Mouse (Mus musculus): ENCODE results near the gene Slc4a1. TPM values are rescaled to one million over a fixed set of nuclear protein-coding genes. Genes with fewer than 3 reads are reported as not detected.
"Not testable (repeated sequence)": the region's sequence is repeated elsewhere in the genome, so short reads cannot be mapped to it uniquely, and the experiment has no call there.

Gene Slc4a1
- 0.24 and 1.2 TPM in 2 replicates for total RNA-seq (2014; rRNA removed)
- 0.50 and 0.68 TPM in 2 replicates for polyA plus RNA-seq (2015; fragmentation: Nextera tagmentation; extraction: Ambion mirVana)

DNA sequence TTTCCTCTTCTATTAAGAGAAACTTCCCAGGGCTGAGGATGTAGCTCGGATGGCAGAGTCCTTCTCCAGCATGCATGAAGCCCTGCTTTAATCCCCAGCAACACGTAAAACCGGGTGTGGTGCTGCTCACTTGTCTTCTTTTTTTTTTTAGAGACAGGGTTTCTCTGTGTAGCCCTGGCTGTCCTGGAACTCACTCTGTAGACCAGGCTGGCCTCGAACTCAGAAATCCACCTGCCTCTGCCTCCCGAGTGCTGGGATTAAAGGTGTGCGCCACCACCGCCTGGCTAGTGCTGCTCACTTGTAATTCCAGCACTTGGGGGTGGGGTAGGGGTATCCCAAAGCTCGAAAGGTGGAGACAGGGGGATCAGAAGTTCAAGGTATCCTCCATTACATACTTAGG is at the start of gene Slc4a1:
TSS of gene Slc4a1 (minus strand) at position 101 of the 400 bp plus-strand sequence.
- H3K27ac ChIP-seq (ENCODE audit: low read depth, low read length); H3K4me3 ChIP-seq (ENCODE audit: low read depth, low read length); H3K9me3 ChIP-seq (ENCODE audit: low read length); H3K4me2 ChIP-seq (ENCODE audit: low read depth); DNase-seq; H3K4me1 ChIP-seq (ENCODE audit: insufficient read depth); ATAC-seq; H3K9ac ChIP-seq; H3K27me3 ChIP-seq (ENCODE audit: insufficient read depth, low read length); H3K36me3 ChIP-seq (ENCODE audit: insufficient read depth): not testable (repeated sequence)
- 87% methylated on average over 8 of the region's 8 CpGs for WGBS

DNA sequence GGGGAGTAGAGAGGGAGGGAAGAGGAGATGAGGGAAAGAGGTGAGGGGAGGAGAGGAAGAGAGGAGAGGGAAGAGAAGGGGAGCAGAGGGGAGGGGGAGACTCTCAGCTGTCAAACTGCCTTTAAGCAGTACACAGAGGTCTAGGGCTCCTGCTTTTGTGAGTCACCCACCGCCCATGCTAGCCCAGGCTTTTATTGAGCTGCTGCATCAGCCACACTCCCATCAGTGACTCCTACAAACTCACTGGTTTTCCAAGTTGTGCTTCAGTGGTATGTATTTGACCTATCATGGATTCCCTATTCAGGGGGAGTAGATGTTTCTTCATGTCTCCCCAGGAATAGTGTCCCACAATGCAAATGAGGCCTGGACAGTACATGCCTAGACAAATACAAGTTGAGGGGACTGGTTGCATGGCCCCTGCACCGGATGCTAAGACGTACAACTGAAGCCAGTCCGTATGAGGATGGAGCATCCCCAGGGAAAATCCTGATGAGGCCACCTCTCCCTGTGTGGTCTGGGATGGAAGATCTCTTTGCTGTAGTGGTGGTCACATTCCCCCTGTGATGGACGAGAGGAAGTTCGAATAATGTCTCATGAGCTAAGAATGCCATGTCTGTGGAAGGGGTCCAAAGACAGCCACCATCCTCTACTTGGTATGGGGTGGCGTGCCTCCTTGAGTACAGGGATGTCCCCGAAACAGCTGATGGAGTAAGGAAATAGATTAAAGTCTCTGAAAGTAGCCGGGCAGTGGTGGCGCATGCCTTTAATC is 49.2 kb upstream of the Slc4a1 start:
- 71% methylated on average over 10 of the region's 10 CpGs for WGBS
- Histone ChIP-seq H3K27me3 (ENCODE audit: insufficient read depth, low read length) (no peaks in the 10 kb centered on the region), H3K9me3 (ENCODE audit: low read length) (no peaks in the 10 kb centered on the region), H3K4me3 (ENCODE audit: low read depth, low read length) (no peak overlapping the region), H3K9ac (no peak overlapping the region), H3K4me1 (ENCODE audit: insufficient read depth) (no peaks in the 10 kb centered on the region), H3K36me3 (ENCODE audit: insufficient read depth) (no peaks in the 10 kb centered on the region), H3K27ac (ENCODE audit: low read depth, low read length) (no peak overlapping the region), H3K4me2 (ENCODE audit: low read depth) (no peak overlapping the region)
- ATAC-seq (no peak), DNase-seq (no peak)
- no peak for TF ChIP-seq CTCF (IDR thresholded peaks at IDR 0.05; ENCODE audit: low read depth)

DNA sequence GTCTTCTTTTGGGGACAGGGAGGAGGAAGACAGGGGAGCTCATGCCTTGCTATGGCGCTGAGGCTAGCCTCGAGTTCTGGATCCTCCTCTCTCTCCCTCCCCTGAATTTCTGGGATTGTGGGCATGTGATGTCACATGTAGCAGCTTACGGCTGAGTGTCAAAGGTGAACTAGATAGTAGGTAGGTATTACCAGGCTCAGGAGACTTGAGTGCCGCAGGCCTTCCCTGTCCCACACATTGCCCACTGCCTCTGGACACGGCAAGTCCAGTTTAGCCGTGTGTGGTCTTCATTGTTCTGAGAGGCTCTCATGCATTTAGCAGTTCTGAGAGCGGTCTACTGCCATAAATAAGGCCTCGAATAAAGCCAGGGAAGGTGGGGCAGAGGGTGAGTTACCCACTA is 47.1 kb upstream of the Slc4a1 start:
- no peak overlapping the region for H3K4me2 ChIP-seq (ENCODE audit: low read depth)
- no peak overlapping the region for H3K9ac ChIP-seq
- ATAC-seq (no peak), DNase-seq (no peak)
- no peaks in the 10 kb centered on the region for H3K36me3 ChIP-seq (ENCODE audit: insufficient read depth)
- H3K27ac ChIP-seq (ENCODE audit: low read depth, low read length) = no peak overlapping the region
- 71% methylated on average over 8 of the region's 8 CpGs for WGBS
- TF ChIP-seq CTCF (IDR thresholded peaks at IDR 0.05; ENCODE audit: low read depth) = no peak
- H3K27me3 ChIP-seq (ENCODE audit: insufficient read depth, low read length) = no peaks in the 10 kb centered on the region
- H3K4me3 ChIP-seq (ENCODE audit: low read depth, low read length) = no peak overlapping the region
- H3K4me1 ChIP-seq (ENCODE audit: insufficient read depth) = no peaks in the 10 kb centered on the region
- no peaks in the 10 kb centered on the region for H3K9me3 ChIP-seq (ENCODE audit: low read length)

DNA sequence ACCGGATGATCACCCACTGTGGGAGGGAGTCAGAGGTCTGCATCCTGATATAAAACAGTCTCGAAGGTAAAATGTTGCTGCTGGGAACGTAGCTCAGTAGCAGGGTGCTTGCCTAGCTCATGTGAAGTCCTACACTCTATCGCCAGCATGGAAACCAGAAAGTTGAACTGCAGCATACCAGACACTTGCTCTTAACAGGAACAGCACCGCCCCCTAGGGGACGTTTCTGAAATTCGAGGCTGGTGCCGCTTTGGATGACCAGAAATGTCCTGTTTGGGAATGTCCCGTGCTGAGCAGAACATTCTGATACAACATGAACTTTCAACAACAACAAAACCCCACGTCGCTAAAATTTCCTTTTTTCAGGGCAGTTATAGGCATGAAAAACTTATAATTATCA is 45.7 kb upstream of the Slc4a1 start:
- Histone ChIP-seq H3K36me3 (ENCODE audit: insufficient read depth) (no peaks in the 10 kb centered on the region), H3K27me3 (ENCODE audit: insufficient read depth, low read length) (no peaks in the 10 kb centered on the region), H3K4me1 (ENCODE audit: insufficient read depth) (peaks cover 3% of the 10 kb centered on the region; the same call in 1 of the 2 replicates), H3K4me2 (ENCODE audit: low read depth) (no peak overlapping the region), H3K9ac (no peak overlapping the region), H3K4me3 (ENCODE audit: low read depth, low read length) (no peak overlapping the region), H3K27ac (ENCODE audit: low read depth, low read length) (no peak overlapping the region), H3K9me3 (ENCODE audit: low read length) (no peaks in the 10 kb centered on the region)
- ATAC-seq (peak; percentile 35), DNase-seq (peak; percentile 92)
- 5% methylated on average over 11 of the region's 11 CpGs for WGBS
- peak; percentile 91 for TF ChIP-seq CTCF (IDR thresholded peaks at IDR 0.05; ENCODE audit: low read depth)

DNA sequence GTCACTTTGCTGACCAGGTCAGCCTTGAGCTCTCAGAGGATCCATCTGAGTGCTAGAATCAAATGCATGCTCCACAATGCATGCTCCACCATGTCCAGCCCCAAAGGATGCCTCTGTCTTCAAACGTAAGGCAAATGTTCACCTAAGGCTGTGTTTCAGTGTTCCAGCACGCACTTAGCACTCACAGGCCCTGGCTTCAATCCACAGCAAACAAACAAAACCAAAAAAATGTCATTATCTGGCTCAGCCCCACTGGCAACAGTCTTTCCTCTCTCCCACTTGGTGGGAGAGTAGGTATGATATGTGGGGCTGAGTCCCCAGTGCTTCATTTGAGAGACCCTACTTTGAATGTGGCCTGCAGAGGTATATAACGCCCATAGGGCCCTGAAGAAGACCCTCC is 45.1 kb upstream of the Slc4a1 start:
- Histone ChIP-seq H3K27ac (ENCODE audit: low read depth, low read length) (no peak overlapping the region), H3K9me3 (ENCODE audit: low read length) (no peaks in the 10 kb centered on the region), H3K4me1 (ENCODE audit: insufficient read depth) (peaks cover 9% of the 10 kb centered on the region; the same call in 1 of the 2 replicates), H3K4me3 (ENCODE audit: low read depth, low read length) (no peak overlapping the region), H3K36me3 (ENCODE audit: insufficient read depth) (no peaks in the 10 kb centered on the region), H3K4me2 (ENCODE audit: low read depth) (no peak overlapping the region), H3K9ac (no peak overlapping the region), H3K27me3 (ENCODE audit: insufficient read depth, low read length) (no peaks in the 10 kb centered on the region)
- TF ChIP-seq CTCF (IDR thresholded peaks at IDR 0.05; ENCODE audit: low read depth) = no peak
- WGBS = 74% methylated on average over 3 of the region's 3 CpGs
- DNase-seq (no peak), ATAC-seq (no peak)

DNA sequence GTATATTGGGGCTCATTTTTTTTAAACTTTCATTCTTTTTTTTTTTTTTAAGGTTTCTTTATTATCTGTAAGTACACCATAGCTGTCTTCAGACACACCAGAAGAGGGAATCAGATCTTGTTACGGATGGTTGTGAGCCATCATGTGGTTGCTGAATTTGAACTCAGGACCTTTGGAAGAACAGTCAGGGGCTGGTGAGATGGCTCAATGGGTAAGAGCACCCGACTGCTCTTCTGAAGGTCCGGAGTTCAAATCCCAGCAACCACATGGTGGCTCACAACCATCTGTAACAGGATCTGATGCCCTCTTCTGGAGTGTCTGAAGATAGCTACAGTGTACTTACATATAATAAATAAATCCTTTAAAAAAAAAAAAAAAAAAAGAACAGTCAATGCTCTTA is 44.3 kb upstream of the Slc4a1 start:
- H3K4me1 ChIP-seq (ENCODE audit: insufficient read depth); H3K4me2 ChIP-seq (ENCODE audit: low read depth); H3K36me3 ChIP-seq (ENCODE audit: insufficient read depth); DNase-seq; H3K27ac ChIP-seq (ENCODE audit: low read depth, low read length); H3K4me3 ChIP-seq (ENCODE audit: low read depth, low read length); H3K9ac ChIP-seq; H3K27me3 ChIP-seq (ENCODE audit: insufficient read depth, low read length); ATAC-seq; H3K9me3 ChIP-seq (ENCODE audit: low read length): not testable (repeated sequence)
- WGBS = 89% methylated on average over 3 of the region's 3 CpGs

DNA sequence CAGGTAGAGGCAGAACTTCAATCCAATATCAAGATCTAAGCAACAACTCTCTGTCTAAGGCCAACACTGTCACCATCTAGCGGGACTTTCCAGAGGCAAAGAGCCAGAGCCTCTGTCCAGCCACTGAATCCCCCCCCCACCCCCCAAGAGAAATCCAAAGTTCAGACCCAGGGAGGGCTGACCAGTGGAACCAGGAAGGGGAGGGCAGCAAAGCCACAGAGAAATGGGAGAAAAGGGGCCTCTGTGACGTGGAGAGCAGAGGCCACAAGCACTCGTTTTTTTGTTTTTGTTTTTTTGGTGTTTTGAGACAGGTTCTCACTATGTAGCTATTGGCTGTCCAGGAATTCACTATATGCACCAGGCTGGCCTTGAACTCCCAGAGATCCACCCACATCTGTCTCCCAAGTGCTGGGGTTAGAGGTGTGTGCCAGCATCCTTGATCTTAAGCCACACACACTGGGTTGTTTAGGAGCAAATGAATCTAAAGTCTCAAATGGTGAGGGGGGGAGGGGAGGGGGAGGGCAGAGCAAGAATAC is 43.9 kb upstream of the Slc4a1 start:
- Histone ChIP-seq H3K4me1 (ENCODE audit: insufficient read depth) (peaks cover 10% of the 10 kb centered on the region; the same call in 1 of the 2 replicates), H3K36me3 (ENCODE audit: insufficient read depth) (no peaks in the 10 kb centered on the region), H3K4me2 (ENCODE audit: low read depth) (no peak overlapping the region), H3K27ac (ENCODE audit: low read depth, low read length) (no peak overlapping the region), H3K4me3 (ENCODE audit: low read depth, low read length) (no peak overlapping the region), H3K27me3 (ENCODE audit: insufficient read depth, low read length) (no peaks in the 10 kb centered on the region), H3K9me3 (ENCODE audit: low read length) (no peaks in the 10 kb centered on the region), H3K9ac (no peak overlapping the region)
- WGBS = 82% methylated on average over 3 of the region's 3 CpGs
- ATAC-seq (no peak), DNase-seq (no peak)
- TF ChIP-seq CTCF (IDR thresholded peaks at IDR 0.05; ENCODE audit: low read depth) = no peak

Data from forebrain, postnatal 0 days (tissue).